Mouse (Mus musculus) heart, adult 2 months (tissue): ENCODE results near the gene Arhgef38.

Experiments
- CTCF ChIP-seq: fragments of 200-600 bp; IDR thresholded peaks from 2 replicates; pipeline ENCODE4 v1.8.1; 2022; ENCODE audit warnings: antibody characterized with exemption, mild to moderate bottlenecking, moderate library complexity
- EP300 ChIP-seq: fragments of 200-500 bp; IDR thresholded peaks from 2 replicates; pipeline ENCODE4 v1.6.1; 2011; ENCODE audit warnings: low read depth, low read length, control low read depth; ENCODE audit not compliant: insufficient read depth
- POLR2A ChIP-seq: fragments of 200-500 bp; IDR thresholded peaks from 2 replicates; pipeline ENCODE4 v1.6.1; 2011; ENCODE audit warnings: mild to moderate bottlenecking, low read depth, low read length, control low read depth; ENCODE audit not compliant: insufficient read depth

- TF ChIP-seq EP300 (no peak), POLR2A (no peak), CTCF (no peak)
These were observed 142.4 kb downstream of the Arhgef38 start for GRCm38 (mm10) chr3:133092274-133092853.
